Mouse (Mus musculus): Measurements from ENCODE around the gene Olfr68.
"Not testable (repeated sequence)": the region's sequence is repeated elsewhere in the genome, so short reads cannot be mapped to it uniquely, and the experiment has no call there.

Olfr68 gene

DNA sequence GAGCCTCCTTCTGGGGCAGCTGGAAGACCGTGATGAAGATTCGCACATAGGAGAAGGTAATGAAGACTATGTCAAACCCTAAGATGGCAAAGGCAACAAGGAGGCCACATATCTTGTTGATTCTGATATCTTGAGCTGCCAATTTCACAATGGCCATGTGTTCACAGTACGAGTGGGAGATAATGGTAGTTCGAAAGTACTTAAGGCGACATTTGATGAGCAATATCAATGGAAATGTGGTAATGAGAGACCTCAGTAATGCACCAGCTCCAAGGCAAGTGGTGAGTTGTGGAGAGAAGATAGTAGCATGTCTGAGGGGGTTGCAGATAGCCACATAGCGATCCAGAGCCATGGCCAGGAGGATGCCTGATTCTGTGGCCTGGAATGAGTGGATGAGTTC is 11.8 kb downstream of the Olfr68 start:
- DNase-seq (ENCODE audit: low spot score in 2 of 2) = not testable (repeated sequence)

DNA sequence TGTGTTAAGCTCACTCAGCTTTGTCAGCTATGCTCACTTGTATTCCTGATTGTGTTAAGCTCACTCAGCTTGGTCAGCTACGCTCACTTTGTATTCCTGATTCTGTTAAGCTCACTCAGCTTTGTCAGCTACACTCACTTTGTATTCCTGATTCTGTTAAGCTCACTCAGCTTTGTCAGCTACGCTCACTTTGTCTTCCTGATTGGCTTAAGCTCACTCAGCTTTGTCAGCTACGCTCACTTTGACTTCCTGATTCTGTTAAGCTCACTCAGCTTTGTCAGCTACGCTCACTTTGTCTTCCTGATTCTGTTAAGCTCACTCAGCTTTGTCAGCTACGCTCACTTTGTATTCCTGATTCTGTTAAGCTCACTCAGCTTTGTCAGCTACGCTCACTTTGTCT is 17.3 kb downstream of the Olfr68 start:
- not testable (repeated sequence) for DNase-seq (ENCODE audit: low spot score in 2 of 2)

DNA sequence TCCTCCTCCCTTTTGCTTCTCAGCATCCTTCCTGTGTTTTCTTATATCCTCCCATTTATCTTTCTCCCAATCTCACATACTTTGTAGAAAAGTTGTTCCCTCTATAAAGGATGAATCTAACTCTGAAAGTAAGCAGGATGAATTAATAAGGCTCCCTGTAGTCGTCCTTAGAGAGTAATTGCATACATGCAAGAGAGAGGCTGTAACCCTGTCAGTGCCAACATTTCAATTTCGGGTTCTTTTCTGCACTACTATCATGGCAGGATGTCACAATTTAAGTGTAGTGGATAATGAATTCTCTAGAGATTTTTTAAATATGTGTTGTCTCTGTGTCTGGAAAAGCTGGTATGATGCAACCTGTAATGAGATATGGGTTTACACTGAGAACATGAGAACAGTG is 22.3 kb downstream of the Olfr68 start, which contains the start of gene Olfr630:
Gene Olfr630, minus strand, starts transcription at position 101 of the 400 bp plus-strand sequence.
- no peak for DNase-seq (ENCODE audit: low spot score in 2 of 2)

GRCm38 (mm10) chr7:103744843-103745242 is 34.7 kb downstream of the Olfr68 start, which contains the start of gene Olfr629:
Gene Olfr629, minus strand, starts transcription at chr7:103744943.
- no peak for DNase-seq (ENCODE audit: low spot score in 2 of 2)

- no peak for DNase-seq (ENCODE audit: low spot score in 2 of 2)
Observed at GRCm38 (mm10) chr7:103730074-103730473, 49.4 kb downstream of the Olfr68 start, which contains the start of gene Olfr628. Gene Olfr628, plus strand, starts transcription at chr7:103730374.

Measured in spleen, postnatal 14 days (tissue).